Mouse (Mus musculus) embryonic facial prominence, embryonic 13.5 days (tissue): ENCODE data around the gene Phldb2. TPM values are rescaled to one million over a fixed set of nuclear protein-coding genes. Genes with fewer than 3 reads are reported as not detected.

Source experiments
- ATAC-seq: fragments of 200-750 bp; cut with Nextera tagmentation; 2 replicates; pipeline ENCODE4 v1.8.0; 2017; ENCODE audit warnings: low read depth; ENCODE audit not compliant: insufficient number of reproducible peaks, insufficient read depth, low FRiP score, low TSS enrichment
- H3K27ac ChIP-seq: fragments of 300-500 bp; sonication (generic); 2 replicates; pipeline ENCODE4 v1.5.1; 2015; ENCODE audit warnings: moderate library complexity, mild to moderate bottlenecking, inconsistent platforms
- H3K27me3 ChIP-seq: fragments of 300-500 bp; sonication (generic); 2 replicates; pipeline ENCODE4 v1.6.1; 2015; ENCODE audit warnings: mild to moderate bottlenecking, inconsistent platforms
- H3K36me3 ChIP-seq: fragments of 300-500 bp; sonication (generic); 2 replicates; pipeline ENCODE4 v1.6.1; 2015; ENCODE audit warnings: mild to moderate bottlenecking, inconsistent platforms
- H3K4me1 ChIP-seq: fragments of 300-500 bp; sonication (generic); 2 replicates; pipeline ENCODE4 v1.6.1; 2015; ENCODE audit warnings: inconsistent platforms
- H3K4me2 ChIP-seq: fragments of 300-500 bp; sonication (generic); 2 replicates; pipeline ENCODE4 v1.6.1; 2015; ENCODE audit warnings: moderate library complexity, mild to moderate bottlenecking, inconsistent platforms
- H3K4me3 ChIP-seq: fragments of 300-500 bp; sonication (generic); 2 replicates; pipeline ENCODE4 v1.5.1; 2015; ENCODE audit warnings: mild to moderate bottlenecking, inconsistent platforms
- H3K9ac ChIP-seq: fragments of 300-500 bp; sonication (generic); 2 replicates; pipeline ENCODE4 v1.6.1; 2015; ENCODE audit warnings: mild to moderate bottlenecking, inconsistent platforms
- H3K9me3 ChIP-seq: fragments of 300-500 bp; sonication (generic); 2 replicates; pipeline ENCODE4 v1.6.1; 2016; ENCODE audit warnings: inconsistent platforms
- whole genome bisulfite sequencing: fragments of 180-500 bp; shearing (Covaris S2); methylation state at CpG from one replicate; pipeline ENCODE4 v1.1.7; 2015; ENCODE audit warnings: mixed read lengths; 5-methylcytosine and 5-hydroxymethylcytosine counted together
- polyA plus RNA-seq: library from polyadenylated mRNA; unstranded; fragments of >200 nt; fragmentation: Nextera tagmentation; extraction: Ambion mirVana; gene quantifications from 2 replicates; pipeline ENCODE4 v1.2.1, GENCODE M21; 2015

The Phldb2 gene
- polyA plus RNA-seq, 1 experiment from 2014 or later: 55.0 TPM

- 80% methylated on average over 3 of the region's 3 CpGs for WGBS
- no peak for ATAC-seq
- H3K4me3 ChIP-seq: no peak overlapping the region
- no peaks in the 10 kb centered on the region for H3K27me3 ChIP-seq
- peak overlapping the region; percentile 88; the same call in 1 of the 2 replicates for H3K4me2 ChIP-seq
- H3K9me3 ChIP-seq: no peaks in the 10 kb centered on the region
- no peak overlapping the region for H3K27ac ChIP-seq
- H3K9ac ChIP-seq: no peak overlapping the region
- peaks cover 20% of the 10 kb centered on the region for H3K4me1 ChIP-seq
- peaks cover 18% of the 10 kb centered on the region; the same call in 1 of the 2 replicates for H3K36me3 ChIP-seq
Measured at GRCm38 (mm10) chr16:45722460-45722951, 230.9 kb downstream of the Phldb2 start.

- Histone ChIP-seq H3K4me1 (peaks cover 20% of the 10 kb centered on the region), H3K4me3 (no peak overlapping the region), H3K27ac (no peak overlapping the region), H3K36me3 (peaks cover 36% of the 10 kb centered on the region), H3K9me3 (0 out of 2 replicates have a peak, but pooled peaks cover 4% of the 10 kb centered on the region), H3K9ac (no peak overlapping the region), H3K27me3 (no peaks in the 10 kb centered on the region), H3K4me2 (no peak overlapping the region)
- WGBS: 88% methylated on average over 10 of the region's 10 CpGs
- ATAC-seq: no peak
Measured at GRCm38 (mm10) chr16:45720022-45720630, 233.3 kb downstream of the Phldb2 start.

GRCm38 (mm10) chr16:45718296-45718695, 235.1 kb downstream of the Phldb2 start:
- H3K9me3 ChIP-seq: 0 out of 2 replicates have a peak, but pooled peaks cover 4% of the 10 kb centered on the region
- WGBS: 95% methylated on average over 4 of the region's 4 CpGs
- H3K4me1 ChIP-seq: peaks cover 9% of the 10 kb centered on the region
- H3K4me2 ChIP-seq: no peak overlapping the region
- no peak overlapping the region for H3K9ac ChIP-seq
- H3K27me3 ChIP-seq: no peaks in the 10 kb centered on the region
- no peak for ATAC-seq
- H3K27ac ChIP-seq: no peak overlapping the region
- H3K4me3 ChIP-seq: no peak overlapping the region
- H3K36me3 ChIP-seq: peaks cover 43% of the 10 kb centered on the region

GRCm38 (mm10) chr16:45714489-45715150, 238.8 kb downstream of the Phldb2 start:
- H3K4me1 ChIP-seq: no peaks in the 10 kb centered on the region
- H3K27ac ChIP-seq: no peak overlapping the region
- WGBS: 85% methylated on average over 5 of the region's 5 CpGs
- H3K4me3 ChIP-seq: no peak overlapping the region
- H3K27me3 ChIP-seq: no peaks in the 10 kb centered on the region
- no peak overlapping the region for H3K9ac ChIP-seq
- 0 out of 2 replicates have a peak, but pooled peaks cover 4% of the 10 kb centered on the region for H3K9me3 ChIP-seq
- ATAC-seq: no peak
- no peak overlapping the region for H3K4me2 ChIP-seq
- peaks cover 42% of the 10 kb centered on the region for H3K36me3 ChIP-seq

GRCm38 (mm10) chr16:45713878-45714277, 239.5 kb downstream of the Phldb2 start:
- no peaks in the 10 kb centered on the region for H3K4me1 ChIP-seq
- peaks cover 36% of the 10 kb centered on the region for H3K36me3 ChIP-seq
- H3K9ac ChIP-seq: no peak overlapping the region
- H3K27me3 ChIP-seq: no peaks in the 10 kb centered on the region
- 0 out of 2 replicates have a peak, but pooled peaks cover 4% of the 10 kb centered on the region for H3K9me3 ChIP-seq
- H3K4me3 ChIP-seq: no peak overlapping the region
- H3K4me2 ChIP-seq: no peak overlapping the region
- no peak for ATAC-seq
- no peak overlapping the region for H3K27ac ChIP-seq
- 85% methylated on average over 1 of the region's 1 CpGs for WGBS

GRCm38 (mm10) chr16:45713261-45713660, 240.1 kb downstream of the Phldb2 start:
- Histone ChIP-seq H3K9ac (no peak overlapping the region), H3K27me3 (no peaks in the 10 kb centered on the region), H3K4me1 (no peaks in the 10 kb centered on the region), H3K27ac (no peak overlapping the region), H3K9me3 (0 out of 2 replicates have a peak, but pooled peaks cover 4% of the 10 kb centered on the region), H3K4me3 (no peak overlapping the region), H3K36me3 (peaks cover 30% of the 10 kb centered on the region), H3K4me2 (no peak overlapping the region)
- 87% methylated on average over 5 of the region's 5 CpGs for WGBS
- no peak for ATAC-seq

- H3K9ac ChIP-seq: no peak overlapping the region
- no peak overlapping the region for H3K4me2 ChIP-seq
- H3K27me3 ChIP-seq: no peaks in the 10 kb centered on the region
- no peak overlapping the region for H3K4me3 ChIP-seq
- no peak for ATAC-seq
- peaks cover 19% of the 10 kb centered on the region; the same call in 1 of the 2 replicates for H3K36me3 ChIP-seq
- 71% methylated on average over 7 of the region's 7 CpGs for WGBS
- no peaks in the 10 kb centered on the region for H3K4me1 ChIP-seq
- no peak overlapping the region for H3K27ac ChIP-seq
- 0 out of 2 replicates have a peak, but pooled peaks cover 4% of the 10 kb centered on the region for H3K9me3 ChIP-seq
Measured at GRCm38 (mm10) chr16:45711263-45711662, 242.1 kb downstream of the Phldb2 start.

GRCm38 (mm10) chr16:45699301-45699700, 254.1 kb downstream of the Phldb2 start:
- Histone ChIP-seq H3K4me1 (no peaks in the 10 kb centered on the region), H3K9me3 (no peaks in the 10 kb centered on the region), H3K9ac (no peak overlapping the region), H3K27ac (no peak overlapping the region), H3K4me3 (no peak overlapping the region), H3K27me3 (no peaks in the 10 kb centered on the region), H3K36me3 (no peaks in the 10 kb centered on the region), H3K4me2 (no peak overlapping the region)
- WGBS: 75% methylated on average over 5 of the region's 5 CpGs
- ATAC-seq: no peak

GRCm38 (mm10) chr16:45697996-45698395, 255.4 kb downstream of the Phldb2 start:
- Histone ChIP-seq H3K9me3 (no peaks in the 10 kb centered on the region), H3K27me3 (no peaks in the 10 kb centered on the region), H3K27ac (no peak overlapping the region), H3K4me1 (no peaks in the 10 kb centered on the region), H3K4me2 (no peak overlapping the region), H3K9ac (no peak overlapping the region), H3K4me3 (no peak overlapping the region), H3K36me3 (no peaks in the 10 kb centered on the region)
- 79% methylated on average over 6 of the region's 6 CpGs for WGBS
- no peak for ATAC-seq

Other genes with a start within 250 kb of the Phldb2 start
- 22.2 and 25.4 TPM in 2 replicates for gene Tagln3, start 229.0 kb downstream of the Phldb2 start, polyA plus RNA-seq
- gene Abhd10, start 210.6 kb downstream of the Phldb2 start, polyA plus RNA-seq: 39.0 and 40.4 TPM in 2 replicates
- gene Plcxd2, start 56.6 kb upstream of the Phldb2 start, polyA plus RNA-seq: 0.96 and 0.98 TPM in 2 replicates
- 0.15 TPM in 1 of 2 replicates, not detected in the other for gene Cd96, start 166.7 kb upstream of the Phldb2 start, polyA plus RNA-seq
- 3.6 and 7.3 TPM in 2 replicates for gene Gm4737, start 201.5 kb upstream of the Phldb2 start, polyA plus RNA-seq